Mouse (Mus musculus) lung, embryonic 16.5 days (tissue): Measurements from ENCODE around the gene Gabrg3. TPM values are rescaled to one million over a fixed set of nuclear protein-coding genes. Genes with fewer than 3 reads are reported as not detected.

Experiments
- ATAC-seq: fragments of 200-750 bp; cut with Nextera tagmentation; 2 replicates; pipeline ENCODE4 v1.8.0; 2017; ENCODE audit warnings: low read depth, mild to moderate bottlenecking, moderate library complexity
- H3K27ac ChIP-seq: fragments of 300-500 bp; sonication (generic); 2 replicates; pipeline ENCODE4 v1.5.1; 2014; ENCODE audit warnings: mild to moderate bottlenecking, control low read depth, low read length
- H3K27me3 ChIP-seq: fragments of 300-500 bp; sonication (generic); 2 replicates; pipeline ENCODE4 v1.6.1; 2014; ENCODE audit warnings: low read depth, low read length, mixed read lengths; ENCODE audit not compliant: control insufficient read depth, insufficient read depth
- H3K36me3 ChIP-seq: fragments of 300-500 bp; sonication (generic); 2 replicates; pipeline ENCODE4 v1.6.1; 2014; ENCODE audit warnings: low read length; ENCODE audit not compliant: control insufficient read depth, insufficient read depth
- H3K4me1 ChIP-seq: fragments of 300-500 bp; sonication (generic); replicated peaks from 2 replicates; pipeline ENCODE4 v1.6.1; 2014; ENCODE audit warnings: low read length, mixed read lengths; ENCODE audit not compliant: control insufficient read depth, insufficient read depth
- H3K4me2 ChIP-seq: fragments of 300-500 bp; sonication (generic); 2 replicates; pipeline ENCODE4 v1.6.1; 2014; ENCODE audit warnings: low read depth, low read length, control low read depth
- H3K4me3 ChIP-seq: fragments of 300-500 bp; sonication (generic); 2 replicates; pipeline ENCODE4 v1.5.1; 2014; ENCODE audit warnings: mild to moderate bottlenecking, low read length, control low read depth
- H3K9ac ChIP-seq: fragments of 300-500 bp; sonication (generic); 2 replicates; pipeline ENCODE4 v1.6.1; 2014; ENCODE audit warnings: low read length, control low read depth
- H3K9me3 ChIP-seq: fragments of 300-500 bp; sonication (generic); 2 replicates; pipeline ENCODE4 v1.6.1; 2016; ENCODE audit warnings: low read length; ENCODE audit not compliant: control insufficient read depth
- WGBS: fragments of 180-500 bp; shearing (Covaris S2); extraction: QIAGEN DNeasy Blood & Tissue Kit; methylation state at CpG from one replicate; pipeline ENCODE4 v1.1.7; 2014; 5-methylcytosine and 5-hydroxymethylcytosine counted together
- polyA plus RNA-seq: library from polyadenylated mRNA; unstranded; fragments of >200 nt; fragmentation: Nextera tagmentation; extraction: Ambion mirVana; gene quantifications from 2 replicates; pipeline ENCODE4 v1.2.1, GENCODE M21; 2015

Gabrg3 gene
- polyA plus RNA-seq, 1 experiment from 2014 or later = 0.28 TPM

DNA sequence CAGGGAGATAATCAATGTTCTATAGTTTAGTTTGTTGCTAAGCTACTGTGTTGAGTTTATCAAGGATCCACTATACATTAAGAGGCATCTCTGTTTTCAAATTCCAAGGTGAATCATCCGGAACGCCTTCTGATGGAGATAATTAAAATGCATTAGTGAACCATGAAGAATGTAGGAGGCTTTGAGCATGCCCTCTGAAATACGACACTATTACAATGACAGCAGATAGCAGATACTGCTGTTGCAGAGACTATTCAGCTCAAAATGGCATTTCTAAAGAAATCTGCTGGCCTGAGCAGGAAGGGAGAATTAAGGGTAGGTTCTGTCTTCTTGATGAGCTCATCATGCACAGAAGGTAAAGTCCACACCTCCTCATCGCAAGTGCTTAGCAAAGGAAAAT lies 487.2 kb downstream of the Gabrg3 start:
- Histone ChIP-seq H3K9ac (no peak overlapping the region), H3K4me1 (no peaks in the 10 kb centered on the region), H3K27ac (no peak overlapping the region), H3K9me3 (no peaks in the 10 kb centered on the region), H3K4me3 (no peak overlapping the region), H3K36me3 (no peaks in the 10 kb centered on the region), H3K4me2 (no peak overlapping the region), H3K27me3 (no peaks in the 10 kb centered on the region)
- ATAC-seq = no peak
- 58% methylated on average over 4 of the region's 4 CpGs for WGBS

DNA sequence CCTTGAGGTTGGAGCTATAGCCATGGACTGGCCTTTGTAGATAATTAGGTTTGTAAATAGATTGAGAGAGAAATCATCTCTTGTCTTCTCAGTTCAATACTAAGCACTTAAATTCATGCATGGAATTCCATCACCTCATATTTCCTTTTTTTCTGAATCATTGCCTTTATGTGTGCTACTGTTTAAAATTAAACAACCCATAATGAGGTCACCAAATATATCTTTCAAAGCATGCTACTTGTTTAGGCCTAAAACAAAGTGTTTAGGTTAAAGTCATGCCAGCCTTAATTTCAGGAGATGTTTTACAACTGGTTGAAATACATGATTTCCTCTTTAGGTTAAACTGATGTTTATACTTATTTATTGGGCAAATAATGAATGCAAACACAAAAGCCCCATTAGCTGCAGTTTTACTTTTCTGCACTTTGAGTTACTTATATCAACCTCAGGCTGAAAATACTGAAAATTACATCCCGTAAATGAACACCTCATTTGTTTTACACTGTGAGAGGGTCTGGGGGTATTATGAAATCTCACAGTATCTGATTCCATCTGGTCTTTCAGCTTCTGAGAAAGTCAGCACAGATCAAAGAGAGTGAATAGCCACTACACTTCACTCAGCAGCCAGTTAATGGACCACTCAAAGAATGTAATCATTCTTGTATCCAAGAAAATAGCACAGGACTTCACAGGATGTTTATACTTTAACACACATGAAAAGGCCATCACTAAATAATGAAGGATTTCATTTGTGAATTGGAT lies 519.5 kb downstream of the Gabrg3 start:
- Histone ChIP-seq H3K4me3 (no peak overlapping the region), H3K4me2 (no peak overlapping the region), H3K36me3 (no peaks in the 10 kb centered on the region), H3K4me1 (no peaks in the 10 kb centered on the region), H3K9me3 (peaks cover 3% of the 10 kb centered on the region; the same call in 1 of the 2 replicates), H3K27me3 (no peaks in the 10 kb centered on the region), H3K9ac (no peak overlapping the region), H3K27ac (no peak overlapping the region)
- WGBS = 15% methylated on average over 1 of the region's 1 CpGs
- ATAC-seq = peak; percentile 90

DNA sequence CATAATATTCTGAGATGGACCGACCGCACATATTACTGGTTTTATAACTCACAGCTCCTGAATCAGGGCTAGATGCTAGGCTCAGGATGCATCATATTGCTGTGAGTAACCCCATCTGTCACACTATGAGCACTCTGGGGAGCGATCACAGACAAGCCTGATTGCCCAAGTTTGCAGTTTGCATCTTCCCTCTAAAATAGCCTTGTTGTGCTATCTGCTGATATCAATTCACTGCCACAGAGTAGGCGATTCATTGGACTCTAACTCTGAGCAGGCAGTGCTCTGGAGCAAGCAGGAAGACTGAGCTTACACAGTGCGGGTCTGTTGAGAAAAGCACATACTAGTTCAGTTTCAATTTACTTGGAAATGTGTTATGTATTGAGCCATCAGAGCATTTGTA lies 543.4 kb downstream of the Gabrg3 start:
- H3K9ac ChIP-seq = no peak overlapping the region
- no peak for ATAC-seq
- WGBS = 87% methylated on average over 5 of the region's 5 CpGs

DNA sequence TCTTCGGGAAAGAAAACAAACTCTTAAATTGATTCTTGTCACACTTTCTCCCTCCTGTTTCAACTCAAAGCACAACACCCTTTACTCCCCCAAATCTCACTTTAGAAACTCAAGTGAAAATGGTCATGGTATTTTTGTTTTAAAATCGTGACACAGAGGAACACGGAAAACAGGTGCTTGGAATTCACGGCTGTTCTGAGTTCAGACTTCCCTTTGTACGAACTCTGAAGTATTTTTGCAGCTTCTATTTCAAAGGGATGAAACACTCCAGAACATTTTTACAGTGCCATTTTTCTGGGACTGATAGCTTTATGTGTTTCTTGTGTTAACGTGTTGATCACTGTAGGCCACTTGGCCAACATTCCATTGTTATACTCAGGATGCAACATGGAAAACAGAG lies 561.5 kb downstream of the Gabrg3 start:
- H3K4me3 ChIP-seq = no peak overlapping the region
- no peaks in the 10 kb centered on the region for H3K27me3 ChIP-seq
- no peaks in the 10 kb centered on the region for H3K4me1 ChIP-seq
- H3K4me2 ChIP-seq = no peak overlapping the region
- no peaks in the 10 kb centered on the region for H3K9me3 ChIP-seq
- WGBS = 81% methylated on average over 6 of the region's 6 CpGs
- H3K9ac ChIP-seq = no peak overlapping the region
- no peak overlapping the region for H3K27ac ChIP-seq
- ATAC-seq = no peak
- no peaks in the 10 kb centered on the region for H3K36me3 ChIP-seq

More for the DNA sequence above, 543.4 kb downstream of the Gabrg3 start:
- Histone ChIP-seq H3K4me3 (no peak overlapping the region), H3K9me3 (no peaks in the 10 kb centered on the region), H3K27me3 (no peaks in the 10 kb centered on the region), H3K36me3 (no peaks in the 10 kb centered on the region), H3K27ac (no peak overlapping the region), H3K4me2 (no peak overlapping the region), H3K4me1 (no peaks in the 10 kb centered on the region)

DNA sequence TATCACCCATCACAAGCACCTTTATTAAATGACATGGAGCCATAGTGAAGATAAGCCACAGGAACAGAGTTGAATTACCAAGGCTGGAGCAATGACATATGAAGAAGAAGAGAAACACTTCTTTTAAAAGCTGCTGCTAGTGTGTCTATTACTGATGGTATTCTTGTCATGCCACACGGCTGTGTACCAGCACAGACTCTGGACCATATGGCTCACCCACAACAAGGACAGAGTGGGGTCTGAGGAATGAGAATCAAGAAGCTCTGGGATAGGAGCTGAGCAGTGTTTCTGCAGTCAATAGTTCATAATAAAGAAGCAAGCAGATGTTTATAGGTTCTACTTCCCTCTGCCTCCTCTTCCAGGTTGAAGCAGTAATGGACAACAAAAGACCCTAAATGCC lies 585.1 kb downstream of the Gabrg3 start:
- Histone ChIP-seq H3K4me3 (no peak overlapping the region), H3K27ac (no peak overlapping the region), H3K4me1 (no peaks in the 10 kb centered on the region), H3K9me3 (no peaks in the 10 kb centered on the region), H3K9ac (no peak overlapping the region), H3K4me2 (no peak overlapping the region), H3K27me3 (no peaks in the 10 kb centered on the region), H3K36me3 (no peaks in the 10 kb centered on the region)
- 44% methylated on average over 1 of the region's 1 CpGs for WGBS
- no peak for ATAC-seq

DNA sequence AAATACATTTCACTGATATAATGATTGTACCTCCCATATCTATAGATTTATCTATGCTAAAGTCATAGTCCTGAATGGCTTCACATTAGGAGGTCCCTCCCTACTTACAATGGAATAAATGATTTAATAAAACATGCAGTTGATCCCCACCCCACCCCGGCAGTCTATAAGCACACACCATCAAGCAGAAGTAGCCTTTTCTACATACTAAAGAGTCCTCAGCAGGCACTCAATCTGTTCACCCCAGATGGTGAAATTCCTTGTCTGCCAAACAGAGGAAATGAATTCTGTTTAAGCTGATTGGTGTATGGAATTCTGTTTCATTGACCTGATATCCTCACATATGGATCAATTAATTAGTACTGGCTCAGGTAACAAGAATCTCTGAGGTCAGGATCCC lies 607.9 kb downstream of the Gabrg3 start:
- 77% methylated on average over 1 of the region's 1 CpGs for whole genome bisulfite sequencing
- no peak for ATAC-seq
- Histone ChIP-seq H3K36me3 (no peaks in the 10 kb centered on the region), H3K9ac (no peak overlapping the region), H3K4me3 (no peak overlapping the region), H3K4me1 (no peaks in the 10 kb centered on the region), H3K9me3 (no peaks in the 10 kb centered on the region), H3K4me2 (no peak overlapping the region), H3K27me3 (no peaks in the 10 kb centered on the region), H3K27ac (no peak overlapping the region)

DNA sequence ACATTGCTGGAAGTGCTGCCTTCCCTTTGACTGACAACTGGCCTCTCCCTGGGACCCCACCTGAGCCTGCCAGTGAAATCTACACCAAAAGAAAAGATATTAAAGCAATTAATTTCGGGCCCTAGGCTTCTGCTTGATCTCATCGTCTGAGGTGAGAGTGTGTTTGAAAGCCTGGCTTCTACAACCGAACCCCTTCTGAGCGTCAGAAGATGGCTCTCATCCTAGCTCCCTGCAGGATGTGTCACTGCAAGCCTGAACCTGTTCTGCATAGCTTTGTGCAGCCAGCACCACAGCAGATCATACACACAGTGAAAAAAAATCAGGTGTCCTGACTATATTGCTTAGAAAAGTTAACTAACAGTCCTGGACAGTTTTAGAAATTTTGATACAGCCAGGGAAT lies 618.8 kb downstream of the Gabrg3 start:
- no peak overlapping the region for H3K4me3 ChIP-seq
- no peak overlapping the region for H3K9ac ChIP-seq
- H3K4me1 ChIP-seq = no peaks in the 10 kb centered on the region
- ATAC-seq = no peak
- H3K36me3 ChIP-seq = no peaks in the 10 kb centered on the region
- 34% methylated on average over 4 of the region's 4 CpGs for WGBS
- no peaks in the 10 kb centered on the region for H3K9me3 ChIP-seq
- no peak overlapping the region for H3K4me2 ChIP-seq
- H3K27me3 ChIP-seq = no peaks in the 10 kb centered on the region
- no peak overlapping the region for H3K27ac ChIP-seq

DNA sequence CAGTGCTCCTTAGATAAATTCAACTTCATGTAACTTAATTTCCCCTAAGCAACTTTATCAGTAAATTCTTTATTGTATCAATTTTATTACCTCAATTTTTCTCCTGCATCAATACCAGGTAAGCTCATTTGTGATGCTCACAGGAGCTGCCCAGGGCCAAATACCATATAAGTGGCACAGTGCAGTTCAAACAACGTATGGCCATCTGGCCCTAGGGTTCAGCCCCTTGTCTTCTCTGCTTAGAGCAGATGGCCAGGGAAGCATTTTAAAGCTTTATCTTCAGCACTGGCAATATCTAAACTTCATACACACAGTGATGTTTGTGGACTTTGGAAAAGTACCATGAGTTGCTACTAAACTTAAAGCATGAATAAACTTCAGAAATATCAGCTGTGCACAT lies 619.2 kb downstream of the Gabrg3 start:
- Histone ChIP-seq H3K27me3 (no peaks in the 10 kb centered on the region), H3K36me3 (no peaks in the 10 kb centered on the region), H3K4me2 (no peak overlapping the region), H3K9me3 (no peaks in the 10 kb centered on the region), H3K4me3 (no peak overlapping the region), H3K9ac (no peak overlapping the region), H3K27ac (no peak overlapping the region), H3K4me1 (no peaks in the 10 kb centered on the region)
- ATAC-seq = no peak
- WGBS = 60% methylated on average over 1 of the region's 1 CpGs

DNA sequence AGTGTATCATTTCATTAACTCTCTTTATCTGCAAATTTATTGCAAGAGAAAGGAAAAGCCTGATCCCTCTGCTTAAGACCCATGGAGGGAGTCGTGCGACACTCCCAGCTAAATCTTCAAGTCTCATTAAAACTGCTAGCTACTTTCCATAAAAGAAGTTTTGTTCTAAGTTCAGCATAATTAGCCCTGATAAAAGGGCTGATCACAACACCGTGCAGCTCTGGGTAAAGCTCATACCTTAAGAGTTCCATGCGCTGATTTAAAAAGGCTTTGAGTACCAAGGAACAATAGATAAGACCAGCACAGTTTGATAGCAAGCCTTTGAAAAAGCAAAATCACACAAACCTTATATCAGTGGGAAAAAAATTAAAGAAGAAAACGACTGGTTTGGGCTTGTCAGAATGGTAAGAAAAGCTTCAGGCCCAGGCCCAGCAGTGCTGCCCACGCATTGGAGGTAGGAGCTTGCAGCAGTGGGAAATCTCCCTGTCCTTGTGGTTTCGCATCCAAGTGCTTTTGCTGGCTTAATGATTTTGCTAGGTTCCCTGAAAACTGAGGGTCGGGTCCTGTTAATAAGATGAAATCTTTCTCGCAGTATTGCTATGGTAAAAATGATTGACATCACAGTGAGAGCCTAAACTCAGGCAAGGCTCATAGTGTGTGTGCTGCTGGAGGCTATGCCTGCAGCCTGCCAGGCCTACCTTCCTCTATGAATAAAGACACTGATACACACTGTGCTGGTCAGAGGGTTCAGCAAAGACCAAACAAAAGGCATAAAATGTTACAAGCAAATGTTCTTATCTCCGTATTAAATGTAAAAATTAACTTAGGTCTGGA lies 621.2 kb downstream of the Gabrg3 start:
- Histone ChIP-seq H3K9me3 (no peaks in the 10 kb centered on the region), H3K27ac (no peak overlapping the region), H3K9ac (no peak overlapping the region), H3K36me3 (no peaks in the 10 kb centered on the region), H3K27me3 (no peaks in the 10 kb centered on the region), H3K4me3 (no peak overlapping the region), H3K4me1 (no peaks in the 10 kb centered on the region), H3K4me2 (no peak overlapping the region)
- WGBS = 58% methylated on average over 10 of the region's 10 CpGs
- ATAC-seq = no peak
